Mouse (Mus musculus): ENCODE measurements around the gene Slc12a3. TPM values are rescaled to one million over a fixed set of nuclear protein-coding genes. Genes with fewer than 3 reads are reported as not detected.
A peak's percentile ranks its signal among the peaks of the same experiment; 100 is the strongest.

The Slc12a3 gene
- total RNA-seq, 2 experiments from 2014 or later = 0.11 TPM; not detected in 1

- peak; percentile 32 for DNase-seq
Measured at GRCm38 (mm10) chr8:94333345-94333744, 4.3 kb downstream of the Slc12a3 start.

- DNase-seq = no peak
Measured at GRCm38 (mm10) chr8:94337559-94337958, 8.6 kb downstream of the Slc12a3 start.

DNA sequence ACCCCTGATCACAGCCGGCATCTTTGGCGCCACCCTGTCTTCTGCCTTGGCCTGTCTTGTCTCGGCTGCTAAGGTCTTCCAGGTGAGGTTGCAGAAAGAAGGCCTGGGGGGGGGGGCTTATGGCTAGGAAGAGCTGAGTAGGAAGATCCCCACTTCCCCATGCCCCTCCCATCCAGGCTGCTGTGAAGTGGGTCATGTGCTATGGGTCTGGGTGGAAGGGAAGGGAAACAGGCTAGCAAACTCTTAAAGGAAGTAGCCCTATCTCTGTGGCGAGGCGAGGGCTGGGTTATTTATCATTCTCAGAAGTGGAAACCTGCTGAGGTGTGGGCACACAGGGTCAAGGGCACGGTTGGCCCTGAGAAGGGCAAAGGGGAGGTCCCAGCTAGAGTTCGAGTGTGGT is 11.8 kb downstream of the Slc12a3 start:
- DNase-seq = no peak

DNA sequence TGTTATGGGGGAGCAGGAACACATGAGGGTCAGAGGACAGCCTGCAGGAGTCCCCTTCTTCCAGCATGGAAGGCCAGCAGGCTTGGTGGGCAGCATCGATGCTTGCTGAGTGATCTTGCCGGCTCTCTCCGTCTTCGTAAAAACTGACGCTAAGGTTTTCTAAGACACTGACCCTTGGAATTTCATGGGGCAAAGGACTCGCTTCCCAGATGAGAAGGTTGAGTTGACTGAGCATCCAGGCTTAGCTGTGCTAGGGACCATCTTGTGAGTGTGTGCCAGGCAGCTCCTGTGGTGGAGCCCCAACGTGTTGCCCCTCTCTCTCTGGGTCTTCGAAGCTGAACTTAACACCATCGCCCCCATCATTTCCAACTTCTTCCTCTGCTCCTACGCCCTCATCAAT is 13.7 kb downstream of the Slc12a3 start:
- DNase-seq = no peak

DNA sequence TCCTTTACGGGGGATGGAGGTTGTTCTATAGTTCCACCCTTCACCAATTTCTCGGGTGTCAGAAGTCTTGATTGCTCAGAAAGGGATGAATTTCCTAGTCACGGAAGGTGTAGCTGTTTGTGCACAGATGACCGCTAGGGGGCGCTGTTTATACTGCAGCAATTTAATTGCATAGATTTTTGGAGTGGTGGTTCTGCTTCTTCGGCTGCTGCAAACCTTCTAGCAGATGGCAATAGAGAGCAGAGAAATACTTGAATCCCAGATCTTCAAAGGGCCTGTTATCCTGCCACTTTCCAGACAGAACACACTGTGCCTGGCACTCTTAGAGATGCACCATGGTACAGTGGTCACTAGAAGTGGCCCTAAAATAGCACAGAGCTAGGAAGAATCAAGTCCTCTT is 14.3 kb downstream of the Slc12a3 start:
- DNase-seq = peak; percentile 88

- no peak for DNase-seq
Measured at GRCm38 (mm10) chr8:94343778-94344320, 14.8 kb downstream of the Slc12a3 start.

- DNase-seq = no peak
Measured at GRCm38 (mm10) chr8:94345657-94346056, 16.7 kb downstream of the Slc12a3 start.

DNA sequence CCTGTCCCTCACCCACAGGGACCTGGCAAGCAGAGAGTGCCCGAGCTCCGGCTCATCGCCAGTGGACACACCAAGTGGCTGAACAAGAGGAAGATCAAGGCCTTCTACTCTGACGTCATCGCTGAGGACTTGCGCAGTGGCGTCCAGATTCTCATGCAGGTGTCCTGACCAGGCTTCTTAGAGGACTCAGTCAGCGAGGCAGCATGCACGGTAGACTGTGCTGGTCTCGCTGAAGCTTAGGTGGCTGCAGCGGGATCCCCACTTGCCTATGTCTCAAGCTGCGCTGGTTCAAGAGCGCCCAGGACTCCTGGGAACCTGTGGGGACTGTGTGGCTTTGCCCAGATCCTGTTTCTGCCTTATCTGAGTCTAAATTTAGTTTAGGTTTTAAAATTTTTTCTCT is 17.3 kb downstream of the Slc12a3 start:
- no peak for DNase-seq

- peak; percentile 58 for DNase-seq
Measured at GRCm38 (mm10) chr8:94348425-94348824, 19.4 kb downstream of the Slc12a3 start.

DNA sequence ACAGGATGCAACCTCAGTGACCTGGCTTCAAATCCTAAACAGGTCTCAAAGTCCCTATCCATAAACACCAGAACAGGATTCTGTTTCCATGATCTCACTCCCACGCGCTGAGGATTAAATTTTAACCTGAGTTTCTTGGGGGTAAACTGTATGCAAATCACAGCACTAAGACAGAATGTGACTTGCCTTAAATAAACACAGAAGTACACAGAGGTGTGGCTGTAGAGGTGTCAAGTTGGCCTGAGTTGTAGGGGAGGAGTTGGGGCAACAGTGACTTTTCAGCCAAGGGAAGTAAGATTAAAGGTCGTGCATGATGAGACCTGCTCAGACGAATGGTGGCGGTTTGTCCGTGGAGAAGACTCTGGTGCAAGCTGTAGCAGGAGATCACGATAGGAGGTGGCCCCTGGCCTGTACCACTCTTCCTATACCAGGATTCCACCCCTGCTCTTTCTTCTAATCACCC is 25.1 kb downstream of the Slc12a3 start:
- DNase-seq = no peak

GRCm38 (mm10) chr8:94354571-94354970 is 25.6 kb downstream of the Slc12a3 start:
- no peak for DNase-seq

GRCm38 (mm10) chr8:94357220-94357619 is 28.2 kb downstream of the Slc12a3 start:
- peak; percentile 25 for DNase-seq

GRCm38 (mm10) chr8:94358541-94358940 is 29.5 kb downstream of the Slc12a3 start:
- DNase-seq = peak; percentile 85

DNA sequence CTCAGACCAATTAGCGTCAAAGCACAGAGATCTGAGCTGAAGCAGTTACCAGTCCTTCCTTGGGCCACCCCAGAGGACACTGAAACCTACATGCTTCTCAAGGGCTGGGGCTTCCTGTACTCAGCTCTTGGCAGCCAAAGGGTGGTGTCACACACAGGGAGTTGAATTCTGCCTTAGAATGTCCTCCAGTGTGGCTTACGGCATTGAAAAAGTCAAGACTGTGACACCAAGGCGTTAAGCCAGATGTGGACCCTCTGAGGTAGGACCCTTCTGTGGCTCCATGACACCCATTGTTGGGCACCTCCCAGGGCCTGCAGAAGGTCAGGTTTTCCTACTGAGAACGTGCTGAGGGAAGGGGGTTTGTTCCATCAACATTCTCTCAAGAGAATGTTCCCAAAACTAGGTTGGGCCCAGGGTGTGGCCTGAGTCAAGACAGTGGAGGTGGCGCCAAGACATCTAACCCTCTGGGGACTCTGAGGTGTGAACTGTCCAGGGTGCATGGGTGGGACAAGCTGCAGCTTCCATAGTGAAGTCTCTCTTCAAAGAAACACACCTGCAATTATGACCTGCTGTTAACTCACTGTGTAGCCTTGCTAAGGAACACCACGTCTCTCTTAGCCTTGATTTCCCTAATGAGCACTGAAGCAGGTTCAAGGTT is 32.9 kb downstream of the Slc12a3 start:
- no peak for DNase-seq

DNA sequence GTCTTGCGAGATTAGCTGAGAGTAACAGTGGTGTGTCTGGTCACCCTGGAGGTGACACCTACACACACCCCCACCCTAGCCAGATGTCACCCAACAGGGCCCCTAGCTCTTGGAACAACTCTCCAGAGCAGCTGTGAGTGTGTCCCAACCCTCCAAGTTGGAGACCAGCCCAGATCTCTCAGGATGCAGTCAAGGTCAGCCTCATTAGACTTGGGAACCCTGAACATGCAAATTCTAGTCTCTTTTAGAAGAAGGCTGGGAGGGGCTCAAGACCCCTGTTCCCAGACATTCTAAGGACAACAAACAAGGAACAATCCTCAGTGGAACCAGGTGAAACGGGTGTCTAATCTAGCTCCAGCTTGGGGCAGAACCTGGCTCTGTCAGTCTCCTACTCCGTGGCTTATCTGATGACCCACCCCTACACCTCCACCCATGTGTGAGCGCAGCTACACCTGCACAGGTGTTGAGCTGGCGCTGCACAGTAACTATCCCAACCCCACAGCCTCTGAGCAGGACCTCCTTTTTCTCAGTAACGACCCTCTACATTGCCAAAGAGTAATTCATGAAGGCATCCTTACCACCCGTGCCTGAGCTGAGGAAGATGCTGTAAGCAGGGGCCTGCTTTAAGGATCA is 33.7 kb downstream of the Slc12a3 start:
- peak; percentile 76 for DNase-seq

DNA sequence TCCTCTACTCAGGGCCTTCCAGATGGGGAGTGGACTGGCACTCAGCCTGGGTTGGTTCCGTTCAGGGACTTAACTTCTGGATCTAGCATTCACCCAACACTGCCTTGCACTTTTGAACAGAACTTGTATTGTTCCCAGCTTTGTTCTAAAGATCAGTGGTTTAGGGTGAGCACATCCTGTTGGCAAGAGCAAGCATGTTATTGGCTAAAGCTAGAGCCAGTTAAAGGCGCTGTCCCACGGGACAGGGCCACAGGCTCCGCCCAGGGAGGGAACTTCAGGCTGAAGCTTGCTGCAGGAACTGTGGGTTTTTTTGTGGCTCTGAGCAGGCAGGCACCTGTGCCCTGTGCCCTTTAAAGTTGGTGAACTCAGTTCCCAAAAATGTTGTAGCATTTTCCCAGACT is 34.3 kb downstream of the Slc12a3 start:
- peak; percentile 81 for DNase-seq

DNA sequence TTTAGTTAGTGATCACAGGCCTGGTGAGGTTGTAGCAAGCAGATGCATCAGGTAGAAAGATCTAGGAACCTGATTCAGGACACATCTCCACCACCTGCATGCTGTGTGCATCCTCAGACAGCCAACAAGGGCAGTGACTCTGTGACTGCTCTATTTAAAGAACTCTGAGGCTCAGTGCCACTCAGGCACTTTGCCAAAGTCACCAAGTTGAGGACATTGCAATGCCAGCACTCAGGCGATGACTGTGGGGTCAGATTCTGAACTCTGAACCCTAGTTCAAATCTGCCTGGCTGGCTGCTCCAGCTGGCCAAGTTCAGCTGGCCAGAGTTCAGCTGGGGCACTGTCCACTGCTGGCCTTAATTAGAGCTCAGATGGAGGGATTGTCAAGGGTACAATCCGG is 34.9 kb downstream of the Slc12a3 start:
- DNase-seq = peak; percentile 77

GRCm38 (mm10) chr8:94364686-94365312 is 35.8 kb downstream of the Slc12a3 start:
- no peak for DNase-seq

- DNase-seq = no peak
Measured at GRCm38 (mm10) chr8:94365410-94365981, 36.5 kb downstream of the Slc12a3 start.

- DNase-seq = no peak
Measured at GRCm38 (mm10) chr8:94370839-94371238, 41.8 kb downstream of the Slc12a3 start.

- DNase-seq = no peak
Measured at GRCm38 (mm10) chr8:94372955-94373599, 44.1 kb downstream of the Slc12a3 start.

- no peak for DNase-seq
Measured at GRCm38 (mm10) chr8:94375551-94375991, 46.6 kb downstream of the Slc12a3 start.

- DNase-seq = no peak
Measured at GRCm38 (mm10) chr8:94376176-94376575, 47.2 kb downstream of the Slc12a3 start.

Data from heart, postnatal 4 days (tissue).